Mouse (Mus musculus): ENCODE results near the gene AL731706.1. TPM values are rescaled to one million over a fixed set of nuclear protein-coding genes. Genes with fewer than 3 reads are reported as not detected.

AL731706.1 gene
- polyA plus RNA-seq, 1 experiment from 2014 or later: 72.9 TPM

DNA sequence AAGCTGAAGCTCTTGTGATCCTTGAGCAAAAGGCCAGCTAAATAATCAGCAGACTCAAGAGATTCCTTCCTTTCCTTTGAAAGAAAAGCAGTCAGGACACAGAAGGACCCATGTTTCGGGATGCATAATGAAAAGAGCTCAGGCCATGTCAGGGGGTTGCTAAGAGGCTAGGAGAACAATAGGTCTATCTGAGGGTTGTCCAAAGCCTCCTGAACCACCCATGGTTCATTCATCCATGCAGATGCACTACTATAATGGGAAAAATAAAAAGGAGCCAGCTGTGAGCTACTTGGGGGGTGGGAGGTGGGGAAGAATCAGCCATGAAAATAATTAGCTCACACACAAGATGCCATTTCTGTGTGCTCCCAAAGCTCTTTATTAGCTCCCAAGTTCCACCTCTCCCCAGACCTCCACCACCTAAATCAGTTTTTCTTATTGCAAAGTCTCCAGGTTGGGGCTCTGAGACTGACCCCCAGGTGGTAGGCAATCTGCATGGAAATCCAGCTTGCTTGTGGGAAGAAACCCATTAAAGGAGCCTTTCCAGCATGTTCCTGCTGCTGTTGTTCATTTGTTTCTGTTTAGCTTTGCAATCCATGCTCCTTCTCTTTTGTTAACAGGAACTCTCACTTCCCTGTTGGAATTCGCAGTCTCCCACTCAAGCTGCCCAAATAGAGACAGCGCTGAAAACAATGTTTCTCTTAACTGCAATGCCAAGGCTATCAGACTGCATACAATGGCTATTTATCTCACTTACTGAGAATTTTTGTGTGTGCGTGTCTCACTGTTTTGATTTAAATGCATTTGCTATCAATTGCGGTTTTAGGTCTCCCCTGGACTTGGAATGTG is 36.4 kb downstream of the AL731706.1 start:
- Histone ChIP-seq H3K36me3 (ENCODE audit: control insufficient read depth, insufficient read depth) (no peaks in the 10 kb centered on the region), H3K27ac (ENCODE audit: low read depth, low read length) (no peak overlapping the region), H3K4me1 (replicated peaks; ENCODE audit: control insufficient read depth, insufficient read depth, low read length) (no peaks in the 10 kb centered on the region), H3K4me3 (ENCODE audit: low read depth, low read length) (no peak overlapping the region), H3K27me3 (replicated peaks; ENCODE audit: control insufficient read depth, insufficient read depth, low read length) (no peaks in the 10 kb centered on the region), H3K9ac (ENCODE audit: low read depth, low read length) (no peak overlapping the region), H3K4me2 (replicated peaks; ENCODE audit: low read depth) (no peak overlapping the region), H3K9me3 (ENCODE audit: control insufficient read depth) (no peaks in the 10 kb centered on the region)
- no peak for TF ChIP-seq CTCF (IDR thresholded peaks at IDR 0.05; ENCODE audit: low read depth)
- no peak for ATAC-seq
- 59% methylated on average over 5 of the region's 5 CpGs for WGBS

DNA sequence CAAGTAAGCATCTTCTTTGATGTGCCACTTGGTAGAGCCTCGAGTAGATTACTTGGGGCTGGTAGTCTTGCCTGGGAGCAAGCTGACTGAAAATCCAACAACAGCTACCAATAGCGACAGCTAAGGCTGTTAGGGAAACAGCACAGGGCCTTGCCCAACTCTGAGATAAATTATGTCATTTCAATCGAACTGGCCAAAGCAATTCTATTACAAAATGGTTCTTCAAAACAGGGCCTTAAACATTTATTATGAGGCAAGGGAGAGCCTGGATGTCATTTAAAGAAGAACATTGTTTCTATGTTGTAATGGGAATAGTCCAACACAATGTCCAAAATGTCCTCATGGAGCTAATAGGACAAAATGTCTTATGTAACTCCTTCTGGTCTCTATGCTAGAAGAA is 40.8 kb downstream of the AL731706.1 start:
- H3K4me2 ChIP-seq (replicated peaks; ENCODE audit: low read depth): no peak overlapping the region

DNA sequence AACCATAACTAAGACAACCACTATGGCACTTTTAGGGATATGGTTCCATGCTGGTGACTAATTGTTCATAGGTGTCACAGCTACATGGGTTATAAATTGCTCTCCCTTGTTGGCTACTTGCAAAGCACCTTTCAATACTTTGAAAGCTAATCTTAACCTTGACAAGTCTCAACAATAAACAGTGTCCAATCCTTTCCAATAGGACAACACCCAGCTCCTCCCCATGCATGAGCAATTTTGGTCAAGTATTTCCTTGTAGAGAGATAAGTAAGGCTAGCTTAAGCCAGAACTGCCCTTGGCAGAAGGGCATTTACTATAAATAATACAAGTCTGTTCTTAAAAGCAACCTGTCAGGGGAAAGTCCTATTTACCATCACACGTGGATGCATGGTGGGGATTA is 53.2 kb downstream of the AL731706.1 start:
- H3K4me1 ChIP-seq (replicated peaks; ENCODE audit: control insufficient read depth, insufficient read depth, low read length): no peaks in the 10 kb centered on the region
- no peak overlapping the region for H3K4me2 ChIP-seq (replicated peaks; ENCODE audit: low read depth)
- no peaks in the 10 kb centered on the region for H3K27me3 ChIP-seq (replicated peaks; ENCODE audit: control insufficient read depth, insufficient read depth, low read length)
- H3K27ac ChIP-seq (ENCODE audit: low read depth, low read length): no peak overlapping the region
- WGBS: 10% methylated on average over 1 of the region's 1 CpGs
- ATAC-seq: no peak
- H3K9ac ChIP-seq (ENCODE audit: low read depth, low read length): no peak overlapping the region
- no peak for TF ChIP-seq CTCF (IDR thresholded peaks at IDR 0.05; ENCODE audit: low read depth)
- H3K9me3 ChIP-seq (ENCODE audit: control insufficient read depth): no peaks in the 10 kb centered on the region
- H3K36me3 ChIP-seq (ENCODE audit: control insufficient read depth, insufficient read depth): no peaks in the 10 kb centered on the region
- H3K4me3 ChIP-seq (ENCODE audit: low read depth, low read length): no peak overlapping the region

More for the DNA sequence above, 40.8 kb downstream of the AL731706.1 start:
- H3K9ac ChIP-seq (ENCODE audit: low read depth, low read length): no peak overlapping the region
- H3K27ac ChIP-seq (ENCODE audit: low read depth, low read length): no peak overlapping the region
- WGBS: 68% methylated on average over 3 of the region's 3 CpGs
- H3K9me3 ChIP-seq (ENCODE audit: control insufficient read depth): no peaks in the 10 kb centered on the region
- no peak overlapping the region for H3K4me3 ChIP-seq (ENCODE audit: low read depth, low read length)
- no peaks in the 10 kb centered on the region for H3K27me3 ChIP-seq (replicated peaks; ENCODE audit: control insufficient read depth, insufficient read depth, low read length)
- no peaks in the 10 kb centered on the region for H3K4me1 ChIP-seq (replicated peaks; ENCODE audit: control insufficient read depth, insufficient read depth, low read length)
- no peaks in the 10 kb centered on the region for H3K36me3 ChIP-seq (ENCODE audit: control insufficient read depth, insufficient read depth)
- no peak for ATAC-seq
- TF ChIP-seq CTCF (IDR thresholded peaks at IDR 0.05; ENCODE audit: low read depth): no peak

DNA sequence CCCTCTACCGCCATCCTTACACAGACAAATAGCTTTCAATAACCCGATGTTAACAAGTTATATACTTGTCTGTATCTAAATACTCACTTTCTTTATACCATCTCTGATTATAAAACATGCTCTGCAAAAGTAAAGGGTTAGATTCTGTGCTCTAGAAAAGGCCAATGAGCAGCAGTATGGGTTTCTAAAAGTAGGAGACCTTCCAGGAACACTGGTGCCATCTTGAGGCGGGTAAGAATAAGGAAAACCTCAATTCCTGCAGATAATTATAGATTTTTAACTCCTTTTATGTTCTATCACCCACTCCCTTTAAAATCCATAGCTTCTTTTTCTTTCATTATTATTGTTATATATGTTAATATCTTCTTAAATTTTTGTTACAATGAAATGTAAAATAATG is 55.3 kb downstream of the AL731706.1 start:
- 72% methylated on average over 3 of the region's 3 CpGs for WGBS
- no peak overlapping the region for H3K9ac ChIP-seq (ENCODE audit: low read depth, low read length)

DNA sequence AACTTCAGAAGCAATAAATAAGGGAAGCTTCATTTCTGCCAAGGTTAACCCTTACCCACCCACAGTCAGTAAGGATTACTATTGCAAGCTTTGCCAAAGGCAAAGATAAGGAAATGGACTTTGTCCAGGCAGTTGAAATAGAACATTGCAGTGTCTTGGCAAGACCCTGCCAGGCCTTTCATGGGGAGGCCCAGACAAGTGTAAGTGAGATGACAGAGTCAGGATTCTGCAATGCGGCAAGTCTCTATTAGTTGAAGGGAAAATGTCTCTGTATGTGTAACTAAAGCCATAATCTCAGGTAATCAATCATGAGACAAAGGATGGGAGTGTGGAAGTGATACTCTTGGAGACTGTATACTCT is 56.5 kb downstream of the AL731706.1 start:
- peak; percentile 88 for ATAC-seq
- no peaks in the 10 kb centered on the region for H3K4me1 ChIP-seq (replicated peaks; ENCODE audit: control insufficient read depth, insufficient read depth, low read length)
- H3K27ac ChIP-seq (ENCODE audit: low read depth, low read length): no peak overlapping the region

More for the DNA sequence above, 55.3 kb downstream of the AL731706.1 start:
- Histone ChIP-seq H3K4me2 (replicated peaks; ENCODE audit: low read depth) (no peak overlapping the region), H3K27ac (ENCODE audit: low read depth, low read length) (no peak overlapping the region), H3K9me3 (ENCODE audit: control insufficient read depth) (no peaks in the 10 kb centered on the region), H3K4me3 (ENCODE audit: low read depth, low read length) (no peak overlapping the region), H3K4me1 (replicated peaks; ENCODE audit: control insufficient read depth, insufficient read depth, low read length) (no peaks in the 10 kb centered on the region), H3K27me3 (replicated peaks; ENCODE audit: control insufficient read depth, insufficient read depth, low read length) (no peaks in the 10 kb centered on the region), H3K36me3 (ENCODE audit: control insufficient read depth, insufficient read depth) (no peaks in the 10 kb centered on the region)
- peak; percentile 55 for TF ChIP-seq CTCF (IDR thresholded peaks at IDR 0.05; ENCODE audit: low read depth)
- no peak for ATAC-seq

DNA sequence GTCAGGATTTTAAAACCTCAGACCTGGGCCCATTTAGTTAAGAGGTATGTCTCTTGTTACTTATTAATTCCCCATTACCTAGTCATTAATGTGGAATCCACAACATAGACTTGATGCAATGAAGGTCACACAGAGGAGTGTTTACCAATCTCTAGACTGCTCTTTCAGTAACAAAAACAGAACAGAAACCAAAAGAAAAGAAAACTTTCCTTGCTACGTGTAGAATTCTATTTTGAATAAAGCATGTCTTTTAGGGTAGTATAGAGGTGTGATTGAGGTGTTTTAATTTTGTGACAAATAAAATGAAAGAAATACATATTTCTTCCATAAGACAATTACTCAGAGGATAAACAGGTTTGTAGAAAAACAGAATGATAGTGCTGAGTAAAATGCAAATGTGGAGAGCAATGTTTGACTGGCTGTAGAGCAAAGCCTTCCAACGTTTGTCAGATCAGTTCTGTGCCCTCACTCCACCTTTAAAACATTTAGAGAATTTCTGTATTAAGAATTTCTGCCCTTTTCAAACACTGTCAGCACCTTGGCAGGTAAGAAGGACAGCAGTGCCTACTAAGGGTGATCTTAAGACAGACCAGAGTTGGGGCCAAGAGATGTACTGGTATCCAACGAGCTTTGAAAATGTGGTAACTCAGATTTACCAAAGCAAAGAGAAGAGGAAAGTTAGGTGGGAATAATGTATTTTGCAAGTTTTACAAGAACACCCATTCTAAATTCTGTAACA is 57.0 kb downstream of the AL731706.1 start:
- Histone ChIP-seq H3K4me3 (ENCODE audit: low read depth, low read length) (no peak overlapping the region), H3K27me3 (replicated peaks; ENCODE audit: control insufficient read depth, insufficient read depth, low read length) (no peaks in the 10 kb centered on the region), H3K4me2 (replicated peaks; ENCODE audit: low read depth) (no peak overlapping the region), H3K9me3 (ENCODE audit: control insufficient read depth) (no peaks in the 10 kb centered on the region), H3K4me1 (replicated peaks; ENCODE audit: control insufficient read depth, insufficient read depth, low read length) (no peaks in the 10 kb centered on the region), H3K9ac (ENCODE audit: low read depth, low read length) (no peak overlapping the region), H3K27ac (ENCODE audit: low read depth, low read length) (no peak overlapping the region), H3K36me3 (ENCODE audit: control insufficient read depth, insufficient read depth) (no peaks in the 10 kb centered on the region)
- no peak for ATAC-seq
- no peak for TF ChIP-seq CTCF (IDR thresholded peaks at IDR 0.05; ENCODE audit: low read depth)
- 58% methylated on average over 3 of the region's 3 CpGs for WGBS

More for the DNA sequence above, 56.5 kb downstream of the AL731706.1 start:
- 36% methylated on average over 1 of the region's 1 CpGs for WGBS
- Histone ChIP-seq H3K4me2 (replicated peaks; ENCODE audit: low read depth) (no peak overlapping the region), H3K36me3 (ENCODE audit: control insufficient read depth, insufficient read depth) (no peaks in the 10 kb centered on the region), H3K9ac (ENCODE audit: low read depth, low read length) (no peak overlapping the region), H3K27me3 (replicated peaks; ENCODE audit: control insufficient read depth, insufficient read depth, low read length) (no peaks in the 10 kb centered on the region), H3K4me3 (ENCODE audit: low read depth, low read length) (no peak overlapping the region), H3K9me3 (ENCODE audit: control insufficient read depth) (no peaks in the 10 kb centered on the region)
- TF ChIP-seq CTCF (IDR thresholded peaks at IDR 0.05; ENCODE audit: low read depth): no peak

All from intestine, postnatal 0 days (tissue).